Mouse (Mus musculus) forebrain, embryonic 12.5 days (tissue): ENCODE data around the gene Galnt7. TPM values are rescaled to one million over a fixed set of nuclear protein-coding genes. Genes with fewer than 3 reads are reported as not detected.
A peak's percentile ranks its signal among the peaks of the same experiment; 100 is the strongest.

Source experiments
- ATAC-seq: fragments of 200-750 bp; cut with Nextera tagmentation; 2 replicates; pipeline ENCODE4 v1.8.0; 2017; ENCODE audit warnings: moderate TSS enrichment; ENCODE audit not compliant: low FRiP score
- H3K27ac ChIP-seq: fragments of 300-500 bp; sonication (generic); 2 replicates; pipeline ENCODE4 v1.5.1; 2016; ENCODE audit warnings: mild to moderate bottlenecking
- H3K27me3 ChIP-seq: fragments of 300-500 bp; sonication (generic); 2 replicates; pipeline ENCODE4 v1.6.1; 2016; ENCODE audit warnings: mild to moderate bottlenecking
- H3K36me3 ChIP-seq: fragments of 300-500 bp; sonication (generic); replicated peaks from 2 replicates; pipeline ENCODE4 v1.6.1; 2016; ENCODE audit warnings: mild to moderate bottlenecking
- H3K4me1 ChIP-seq: fragments of 300-500 bp; sonication (generic); 2 replicates; pipeline ENCODE4 v1.6.1; 2016
- H3K4me2 ChIP-seq: fragments of 300-500 bp; sonication (generic); 2 replicates; pipeline ENCODE4 v1.6.1; 2016; ENCODE audit warnings: mild to moderate bottlenecking, moderate library complexity
- H3K4me3 ChIP-seq: fragments of 300-500 bp; sonication (generic); replicated peaks from 2 replicates; pipeline ENCODE4 v1.5.1; 2016; ENCODE audit warnings: mild to moderate bottlenecking
- H3K9ac ChIP-seq: fragments of 300-500 bp; sonication (generic); 2 replicates; pipeline ENCODE4 v1.6.1; 2016; ENCODE audit warnings: mild to moderate bottlenecking
- H3K9me3 ChIP-seq: fragments of 300-500 bp; sonication (generic); 2 replicates; pipeline ENCODE4 v1.6.1; 2016
- WGBS: fragments of 180-500 bp; shearing (Covaris S2); methylation state at CpG from one replicate; pipeline ENCODE4 v1.1.7; 2016; 5-methylcytosine and 5-hydroxymethylcytosine counted together
- polyA plus RNA-seq: library from polyadenylated mRNA; unstranded; fragments of >200 nt; fragmentation: Nextera tagmentation; extraction: Ambion mirVana; gene quantifications from 2 replicates; pipeline ENCODE4 v1.2.1, GENCODE M21; 2016

The Galnt7 gene
- polyA plus RNA-seq, 1 experiment from 2014 or later, result 18.9 TPM

GRCm38 (mm10) chr8:57498847-57499511 lies 153.9 kb downstream of the Galnt7 start:
- Histone ChIP-seq H3K27me3 (no peaks in the 10 kb centered on the region), H3K4me2 (peak overlapping the region; percentile 28), H3K36me3 (no peaks in the 10 kb centered on the region; the same call in 1 of the 2 replicates), H3K9ac (no peak overlapping the region), H3K4me1 (peaks cover 13% of the 10 kb centered on the region; the same call in 1 of the 2 replicates), H3K27ac (peak overlapping the region; percentile 74), H3K9me3 (no peaks in the 10 kb centered on the region), H3K4me3 (no peak overlapping the region)
- peak; percentile 68; the same call in 1 of the 2 replicates for ATAC-seq
- WGBS, result 41% methylated on average over 17 of the region's 17 CpGs

GRCm38 (mm10) chr8:57498494-57498846 lies 154.4 kb downstream of the Galnt7 start:
- 46% methylated on average over 8 of the region's 8 CpGs for WGBS
- peaks cover 13% of the 10 kb centered on the region; the same call in 1 of the 2 replicates for H3K4me1 ChIP-seq
- no peak overlapping the region for H3K4me3 ChIP-seq
- peak overlapping the region; percentile 74 for H3K27ac ChIP-seq
- no peaks in the 10 kb centered on the region for H3K9me3 ChIP-seq
- no peaks in the 10 kb centered on the region; the same call in 1 of the 2 replicates for H3K36me3 ChIP-seq
- H3K9ac ChIP-seq, result no peak overlapping the region
- H3K27me3 ChIP-seq, result no peaks in the 10 kb centered on the region
- ATAC-seq, result peak; percentile 54; the same call in 1 of the 2 replicates
- H3K4me2 ChIP-seq, result peak overlapping the region; percentile 28

DNA sequence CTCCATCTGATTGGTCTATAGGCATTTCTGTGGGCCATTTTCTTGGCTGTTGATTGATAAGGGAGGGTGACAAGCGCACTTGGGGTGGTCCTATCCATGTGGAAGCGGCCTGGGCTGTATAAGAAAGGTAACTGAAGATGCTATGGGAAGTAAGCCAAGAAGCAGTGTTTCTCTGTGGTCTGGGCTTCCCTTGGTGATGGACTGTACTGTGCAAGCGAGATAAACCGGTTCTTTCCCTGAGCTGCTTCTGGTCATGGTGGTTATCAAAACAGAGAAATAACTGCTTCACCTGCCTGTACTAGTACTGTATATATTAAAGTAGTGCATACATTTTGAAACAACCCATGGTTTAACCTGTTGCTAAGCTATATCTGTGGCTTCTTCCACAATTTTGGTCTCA lies 161.0 kb downstream of the Galnt7 start:
- Histone ChIP-seq H3K9ac (no peak overlapping the region), H3K4me1 (0 out of 2 replicates have a peak, but pooled peaks cover 4% of the 10 kb centered on the region), H3K4me3 (no peak overlapping the region), H3K36me3 (no peaks in the 10 kb centered on the region), H3K27me3 (no peaks in the 10 kb centered on the region), H3K4me2 (no peak overlapping the region), H3K9me3 (no peaks in the 10 kb centered on the region), H3K27ac (no peak overlapping the region)
- WGBS, result 95% methylated on average over 4 of the region's 4 CpGs
- ATAC-seq, result no peak

GRCm38 (mm10) chr8:57489896-57490295 lies 162.9 kb downstream of the Galnt7 start:
- Histone ChIP-seq H3K9ac (no peak overlapping the region), H3K9me3 (no peaks in the 10 kb centered on the region), H3K4me1 (peaks cover 11% of the 10 kb centered on the region), H3K27me3 (no peaks in the 10 kb centered on the region), H3K4me3 (no peak overlapping the region), H3K4me2 (no peak overlapping the region), H3K36me3 (no peaks in the 10 kb centered on the region), H3K27ac (no peak overlapping the region)
- ATAC-seq, result no peak

- no peaks in the 10 kb centered on the region for H3K36me3 ChIP-seq
- no peaks in the 10 kb centered on the region for H3K9me3 ChIP-seq
- peaks cover 11% of the 10 kb centered on the region for H3K4me1 ChIP-seq
- ATAC-seq, result no peak
- no peak overlapping the region for H3K9ac ChIP-seq
- H3K27ac ChIP-seq, result no peak overlapping the region
- H3K4me2 ChIP-seq, result no peak overlapping the region
- WGBS, result 96% methylated on average over 1 of the region's 1 CpGs
- no peak overlapping the region for H3K4me3 ChIP-seq
- no peaks in the 10 kb centered on the region for H3K27me3 ChIP-seq
Measured at GRCm38 (mm10) chr8:57489366-57489765, 163.5 kb downstream of the Galnt7 start.

- Histone ChIP-seq H3K4me2 (peak overlapping the region; percentile 71), H3K4me3 (peak overlapping the region; percentile 98), H3K9ac (peak overlapping the region; percentile 91), H3K4me1 (peaks cover 11% of the 10 kb centered on the region), H3K36me3 (peaks cover 4% of the 10 kb centered on the region), H3K27ac (peak overlapping the region; percentile 99), H3K27me3 (no peaks in the 10 kb centered on the region), H3K9me3 (no peaks in the 10 kb centered on the region)
- under 1% methylated on average over 24 of the region's 25 CpGs for WGBS
- ATAC-seq, result peak; percentile 50
Measured at GRCm38 (mm10) chr8:57488312-57488765, 164.5 kb downstream of the Galnt7 start.

DNA sequence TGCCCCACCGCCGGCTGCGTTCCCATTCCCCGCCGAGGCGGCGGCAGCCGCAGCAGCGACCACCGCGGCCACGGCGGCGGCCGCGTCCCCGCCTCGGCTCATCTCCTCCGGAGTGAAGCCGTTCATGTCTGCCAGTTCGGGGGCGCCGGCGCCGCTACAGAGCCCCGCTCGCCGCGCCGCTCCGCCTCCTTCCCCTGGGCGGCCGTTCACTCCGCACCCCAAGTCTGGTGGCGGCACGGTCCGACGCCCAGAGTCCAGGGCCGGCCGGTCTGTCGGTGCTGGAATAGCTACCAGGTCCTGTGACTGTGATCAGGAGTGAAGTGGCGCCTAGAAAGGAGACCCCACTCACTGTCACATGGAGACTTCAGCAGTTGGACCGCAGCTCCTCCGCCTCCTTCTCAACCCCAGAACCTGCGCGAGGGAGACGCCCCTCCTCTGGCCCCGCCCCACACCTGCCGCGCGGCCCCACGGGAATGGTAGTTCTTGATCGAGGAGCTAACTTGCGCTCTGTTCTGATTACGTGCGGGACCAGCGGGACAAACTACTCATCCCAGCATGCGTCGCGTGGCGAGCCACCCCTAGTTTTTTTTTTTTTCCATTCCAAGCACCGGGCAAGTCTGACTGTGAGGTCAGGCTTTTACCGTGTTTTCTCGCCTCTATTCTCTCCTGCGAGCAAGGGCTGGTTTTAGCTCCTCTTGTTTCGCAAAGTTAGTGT lies 165.2 kb downstream of the Galnt7 start, which contains the start of gene Sap30:
Gene Sap30, minus strand, starts transcription at position 420 of the 715 bp plus-strand sequence.
- peaks cover 11% of the 10 kb centered on the region for H3K4me1 ChIP-seq
- peak within 1 kb of the TSS; percentile 91 for H3K9ac ChIP-seq
- H3K9me3 ChIP-seq, result no peaks in the 10 kb centered on the region
- peak within 1 kb of the TSS; percentile 71 for H3K4me2 ChIP-seq
- peaks cover 7% of the 10 kb centered on the region for H3K36me3 ChIP-seq
- ATAC-seq, result peak; percentile 96
- H3K27ac ChIP-seq, result peak within 1 kb of the TSS; percentile 99
- H3K27me3 ChIP-seq, result no peaks in the 10 kb centered on the region
- WGBS, result 1% methylated on average over 62 of the region's 66 CpGs
- peak within 1 kb of the TSS; percentile 98 for H3K4me3 ChIP-seq

DNA sequence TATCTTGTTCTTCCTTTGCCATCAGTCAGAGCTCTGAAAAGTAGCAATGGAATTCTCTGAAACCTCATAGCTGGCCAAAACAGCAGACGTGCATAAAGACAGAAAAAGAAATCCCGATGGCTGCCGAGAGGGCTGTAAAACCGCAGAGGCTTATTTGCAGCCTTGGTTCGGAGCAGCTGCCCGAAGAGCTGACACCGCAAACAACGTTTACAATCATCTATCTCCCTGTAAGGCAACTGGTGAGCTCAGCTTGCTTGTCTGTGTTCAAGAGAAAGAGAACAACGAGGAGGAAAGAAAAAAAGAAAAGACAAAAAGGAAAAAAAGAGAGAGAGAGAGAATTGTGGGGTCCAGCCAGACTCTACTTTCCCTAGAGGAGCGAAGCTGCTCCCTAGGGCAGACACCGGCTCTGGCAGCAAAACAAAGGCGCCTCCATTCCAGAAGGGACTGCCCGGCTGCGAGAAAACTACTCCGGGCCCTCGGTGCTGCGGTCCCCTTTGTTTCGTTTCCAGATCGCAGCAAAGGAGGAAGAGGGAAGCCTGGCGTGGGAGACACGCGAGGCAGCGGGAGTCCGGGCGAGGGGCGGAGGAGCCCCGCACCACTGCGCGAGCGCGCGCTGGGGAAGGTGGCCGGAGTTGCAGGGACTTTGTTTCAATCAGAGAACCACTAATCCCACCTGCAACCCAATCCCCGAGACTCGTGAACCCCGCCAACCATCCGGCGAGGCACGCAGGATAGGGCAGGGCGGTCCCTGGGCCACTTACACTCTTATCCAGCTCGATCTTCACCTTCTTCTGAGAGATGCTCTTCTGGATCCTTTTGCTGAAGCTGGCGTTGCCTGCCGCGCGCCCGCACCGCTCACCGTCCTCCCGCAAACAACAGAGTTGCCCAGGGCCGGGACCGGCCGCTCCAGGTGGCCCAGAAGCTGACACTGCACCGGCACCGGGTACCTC lies 166.1 kb downstream of the Galnt7 start:
- H3K9ac ChIP-seq, result peak overlapping the region; percentile 91
- no peaks in the 10 kb centered on the region for H3K27me3 ChIP-seq
- peaks cover 11% of the 10 kb centered on the region for H3K4me1 ChIP-seq
- peaks cover 13% of the 10 kb centered on the region for H3K36me3 ChIP-seq
- under 1% methylated on average over 54 of the region's 54 CpGs for WGBS
- ATAC-seq, result peak; percentile 71
- H3K27ac ChIP-seq, result peak overlapping the region; percentile 99
- H3K4me3 ChIP-seq, result peak overlapping the region; percentile 98
- peak overlapping the region; percentile 71 for H3K4me2 ChIP-seq
- H3K9me3 ChIP-seq, result no peaks in the 10 kb centered on the region

- no peak overlapping the region for H3K9ac ChIP-seq
- no peaks in the 10 kb centered on the region for H3K27me3 ChIP-seq
- H3K4me1 ChIP-seq, result peaks cover 4% of the 10 kb centered on the region
- no peak overlapping the region for H3K27ac ChIP-seq
- no peak overlapping the region for H3K4me2 ChIP-seq
- no peak overlapping the region for H3K4me3 ChIP-seq
- peaks cover 25% of the 10 kb centered on the region for H3K36me3 ChIP-seq
- 81% methylated on average over 4 of the region's 4 CpGs for WGBS
- no peak for ATAC-seq
- no peaks in the 10 kb centered on the region for H3K9me3 ChIP-seq
Measured at GRCm38 (mm10) chr8:57480606-57481005, 172.2 kb downstream of the Galnt7 start.

- H3K4me3 ChIP-seq, result no peak overlapping the region
- H3K9me3 ChIP-seq, result no peaks in the 10 kb centered on the region
- H3K9ac ChIP-seq, result no peak overlapping the region
- no peak overlapping the region for H3K4me2 ChIP-seq
- peaks cover 25% of the 10 kb centered on the region for H3K36me3 ChIP-seq
- ATAC-seq, result no peak
- H3K4me1 ChIP-seq, result no peaks in the 10 kb centered on the region
- H3K27ac ChIP-seq, result no peak overlapping the region
- 96% methylated on average over 8 of the region's 8 CpGs for WGBS
- H3K27me3 ChIP-seq, result no peaks in the 10 kb centered on the region
Measured at GRCm38 (mm10) chr8:57479700-57480099, 173.1 kb downstream of the Galnt7 start.

DNA sequence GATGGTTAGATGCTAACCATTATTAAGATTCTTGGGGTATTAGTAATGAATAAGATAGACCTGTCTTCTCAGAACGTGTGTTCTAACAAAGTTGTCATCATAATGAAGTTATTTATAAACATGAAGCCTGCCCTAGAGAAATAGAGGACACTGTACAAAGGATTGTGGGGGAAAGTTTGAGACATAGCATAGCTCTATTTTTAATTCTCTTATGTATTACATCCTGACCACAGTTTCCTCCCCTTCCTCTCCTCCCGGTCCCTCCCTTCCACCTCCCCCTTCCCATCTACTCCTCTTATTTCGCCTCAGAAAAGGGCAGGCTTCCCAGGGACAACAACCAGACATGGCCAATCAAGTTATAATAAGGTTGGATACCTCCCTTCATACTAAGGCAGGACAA lies 174.4 kb downstream of the Galnt7 start:
- no peak overlapping the region for H3K4me3 ChIP-seq
- no peak for ATAC-seq
- H3K4me1 ChIP-seq, result no peaks in the 10 kb centered on the region
- no peaks in the 10 kb centered on the region for H3K9me3 ChIP-seq
- 77% methylated on average over 3 of the region's 3 CpGs for WGBS
- H3K27me3 ChIP-seq, result no peaks in the 10 kb centered on the region
- no peak overlapping the region for H3K9ac ChIP-seq
- no peak overlapping the region for H3K4me2 ChIP-seq
- no peak overlapping the region for H3K27ac ChIP-seq
- H3K36me3 ChIP-seq, result peaks cover 22% of the 10 kb centered on the region
